Mouse (Mus musculus): ENCODE results near the gene Hdac11. TPM values are rescaled to one million over a fixed set of nuclear protein-coding genes. Genes with fewer than 3 reads are reported as not detected.

Hdac11 gene
- polyA plus RNA-seq, 1 experiment from 2014 or later: 7.2 TPM

- 34% methylated on average over 7 of the region's 7 CpGs for WGBS
- ATAC-seq (replicated peaks; ENCODE audit: low FRiP score) (no peak), DNase-seq (ENCODE audit: low spot score) (no peak)
- Histone ChIP-seq H3K36me3 (ENCODE audit: control insufficient read depth, insufficient read depth, low read length) (no peaks in the 10 kb centered on the region), H3K4me2 (no peak overlapping the region), H3K9ac (ENCODE audit: low read depth, low read length) (no peak overlapping the region), H3K27ac (ENCODE audit: low read depth, low read length) (no peak overlapping the region), H3K27me3 (replicated peaks; ENCODE audit: control insufficient read depth, insufficient read depth, low read length) (peaks cover 13% of the 10 kb centered on the region), H3K4me3 (ENCODE audit: low read depth, low read length) (no peak overlapping the region), H3K9me3 (ENCODE audit: control insufficient read depth, low read length) (0 out of 2 replicates have a peak, but pooled peaks cover 3% of the 10 kb centered on the region), H3K4me1 (replicated peaks; ENCODE audit: control insufficient read depth, insufficient read depth, low read length) (no peaks in the 10 kb centered on the region)
These were observed 31.9 kb upstream of the Hdac11 start for GRCm38 (mm10) chr6:91124286-91125227.

- no peak overlapping the region for H3K4me3 ChIP-seq (ENCODE audit: low read depth, low read length)
- H3K9ac ChIP-seq (ENCODE audit: low read depth, low read length): no peak overlapping the region
- H3K9me3 ChIP-seq (ENCODE audit: control insufficient read depth, low read length): 0 out of 2 replicates have a peak, but pooled peaks cover 3% of the 10 kb centered on the region
- no peaks in the 10 kb centered on the region for H3K4me1 ChIP-seq (replicated peaks; ENCODE audit: control insufficient read depth, insufficient read depth, low read length)
- no peak overlapping the region for H3K4me2 ChIP-seq
- DNase-seq (ENCODE audit: low spot score) (no peak), ATAC-seq (replicated peaks; ENCODE audit: low FRiP score) (no peak)
- no peak overlapping the region for H3K27ac ChIP-seq (ENCODE audit: low read depth, low read length)
- H3K27me3 ChIP-seq (replicated peaks; ENCODE audit: control insufficient read depth, insufficient read depth, low read length): peaks cover 13% of the 10 kb centered on the region
- no peaks in the 10 kb centered on the region for H3K36me3 ChIP-seq (ENCODE audit: control insufficient read depth, insufficient read depth, low read length)
- WGBS: 63% methylated on average over 2 of the region's 2 CpGs
These were observed 31.3 kb upstream of the Hdac11 start for GRCm38 (mm10) chr6:91125228-91125585.

GRCm38 (mm10) chr6:91128996-91129395 is 27.5 kb upstream of the Hdac11 start:
- WGBS: 40% methylated on average over 4 of the region's 4 CpGs
- ATAC-seq (replicated peaks; ENCODE audit: low FRiP score): no peak
- Histone ChIP-seq H3K4me1 (replicated peaks; ENCODE audit: control insufficient read depth, insufficient read depth, low read length) (peaks cover 4% of the 10 kb centered on the region; the same call in 1 of the 2 replicates), H3K27ac (ENCODE audit: low read depth, low read length) (no peak overlapping the region), H3K27me3 (replicated peaks; ENCODE audit: control insufficient read depth, insufficient read depth, low read length) (peaks cover 13% of the 10 kb centered on the region), H3K4me2 (no peak overlapping the region), H3K9ac (ENCODE audit: low read depth, low read length) (no peak overlapping the region), H3K4me3 (ENCODE audit: low read depth, low read length) (no peak overlapping the region), H3K36me3 (ENCODE audit: control insufficient read depth, insufficient read depth, low read length) (no peaks in the 10 kb centered on the region), H3K9me3 (ENCODE audit: control insufficient read depth, low read length) (no peaks in the 10 kb centered on the region)
- DNase-seq (ENCODE audit: low spot score): no peak

GRCm38 (mm10) chr6:91130856-91131255 is 25.6 kb upstream of the Hdac11 start:
- no peak for DNase-seq (ENCODE audit: low spot score)

GRCm38 (mm10) chr6:91137343-91137956 is 19.0 kb upstream of the Hdac11 start:
- Histone ChIP-seq H3K9me3 (ENCODE audit: control insufficient read depth, low read length) (no peaks in the 10 kb centered on the region), H3K36me3 (ENCODE audit: control insufficient read depth, insufficient read depth, low read length) (no peaks in the 10 kb centered on the region), H3K4me2 (no peak overlapping the region), H3K9ac (ENCODE audit: low read depth, low read length) (0 out of 2 replicates have a peak overlapping the region, but pooled peaks have one; percentile 6), H3K27me3 (replicated peaks; ENCODE audit: control insufficient read depth, insufficient read depth, low read length) (no peaks in the 10 kb centered on the region; the same call in 1 of the 2 replicates), H3K4me3 (ENCODE audit: low read depth, low read length) (no peak overlapping the region), H3K4me1 (replicated peaks; ENCODE audit: control insufficient read depth, insufficient read depth, low read length) (no peaks in the 10 kb centered on the region; the same call in 1 of the 2 replicates), H3K27ac (ENCODE audit: low read depth, low read length) (no peak overlapping the region)
- WGBS: 75% methylated on average over 10 of the region's 10 CpGs
- DNase-seq (ENCODE audit: low spot score): no peak
- ATAC-seq (replicated peaks; ENCODE audit: low FRiP score): no peak

More at GRCm38 (mm10) chr6:91130856-91131255, 25.6 kb upstream of the Hdac11 start:
- Histone ChIP-seq H3K27ac (ENCODE audit: low read depth, low read length) (no peak overlapping the region), H3K9me3 (ENCODE audit: control insufficient read depth, low read length) (no peaks in the 10 kb centered on the region), H3K9ac (ENCODE audit: low read depth, low read length) (no peak overlapping the region), H3K4me1 (replicated peaks; ENCODE audit: control insufficient read depth, insufficient read depth, low read length) (peaks cover 4% of the 10 kb centered on the region; the same call in 1 of the 2 replicates), H3K4me2 (no peak overlapping the region), H3K27me3 (replicated peaks; ENCODE audit: control insufficient read depth, insufficient read depth, low read length) (peaks cover 8% of the 10 kb centered on the region), H3K4me3 (ENCODE audit: low read depth, low read length) (no peak overlapping the region), H3K36me3 (ENCODE audit: control insufficient read depth, insufficient read depth, low read length) (no peaks in the 10 kb centered on the region)
- WGBS: 45% methylated on average over 1 of the region's 1 CpGs
- peak; percentile 77 for ATAC-seq (replicated peaks; ENCODE audit: low FRiP score)

- H3K9ac ChIP-seq (ENCODE audit: low read depth, low read length): no peak overlapping the region
- no peaks in the 10 kb centered on the region for H3K36me3 ChIP-seq (ENCODE audit: control insufficient read depth, insufficient read depth, low read length)
- H3K4me2 ChIP-seq: no peak overlapping the region
- no peaks in the 10 kb centered on the region for H3K9me3 ChIP-seq (ENCODE audit: control insufficient read depth, low read length)
- no peak overlapping the region for H3K4me3 ChIP-seq (ENCODE audit: low read depth, low read length)
- WGBS: 23% methylated on average over 4 of the region's 4 CpGs
- H3K4me1 ChIP-seq (replicated peaks; ENCODE audit: control insufficient read depth, insufficient read depth, low read length): no peaks in the 10 kb centered on the region
- no peaks in the 10 kb centered on the region; the same call in 1 of the 2 replicates for H3K27me3 ChIP-seq (replicated peaks; ENCODE audit: control insufficient read depth, insufficient read depth, low read length)
- H3K27ac ChIP-seq (ENCODE audit: low read depth, low read length): no peak overlapping the region
- ATAC-seq (replicated peaks; ENCODE audit: low FRiP score): peak; percentile 69; the same call in 1 of the 2 replicates
- DNase-seq (ENCODE audit: low spot score): peak; percentile 52
These were observed 16.6 kb upstream of the Hdac11 start for GRCm38 (mm10) chr6:91139846-91140245.

GRCm38 (mm10) chr6:91145056-91145455 is 11.4 kb upstream of the Hdac11 start:
- ATAC-seq (replicated peaks; ENCODE audit: low FRiP score) (no peak), DNase-seq (ENCODE audit: low spot score) (no peak)
- Histone ChIP-seq H3K36me3 (ENCODE audit: control insufficient read depth, insufficient read depth, low read length) (no peaks in the 10 kb centered on the region), H3K4me2 (no peak overlapping the region), H3K4me1 (replicated peaks; ENCODE audit: control insufficient read depth, insufficient read depth, low read length) (no peaks in the 10 kb centered on the region), H3K4me3 (ENCODE audit: low read depth, low read length) (no peak overlapping the region), H3K9ac (ENCODE audit: low read depth, low read length) (no peak overlapping the region), H3K27ac (ENCODE audit: low read depth, low read length) (no peak overlapping the region), H3K9me3 (ENCODE audit: control insufficient read depth, low read length) (no peaks in the 10 kb centered on the region), H3K27me3 (replicated peaks; ENCODE audit: control insufficient read depth, insufficient read depth, low read length) (peaks cover 4% of the 10 kb centered on the region)
- WGBS: 64% methylated on average over 3 of the region's 3 CpGs

- ATAC-seq (replicated peaks; ENCODE audit: low FRiP score) (no peak), DNase-seq (ENCODE audit: low spot score) (no peak)
- no peaks in the 10 kb centered on the region for H3K9me3 ChIP-seq (ENCODE audit: control insufficient read depth, low read length)
- H3K4me2 ChIP-seq: no peak overlapping the region
- H3K36me3 ChIP-seq (ENCODE audit: control insufficient read depth, insufficient read depth, low read length): no peaks in the 10 kb centered on the region
- 76% methylated on average over 5 of the region's 5 CpGs for WGBS
- no peak overlapping the region for H3K9ac ChIP-seq (ENCODE audit: low read depth, low read length)
- H3K4me3 ChIP-seq (ENCODE audit: low read depth, low read length): no peak overlapping the region
- H3K27ac ChIP-seq (ENCODE audit: low read depth, low read length): no peak overlapping the region
- H3K4me1 ChIP-seq (replicated peaks; ENCODE audit: control insufficient read depth, insufficient read depth, low read length): no peaks in the 10 kb centered on the region
- peaks cover 4% of the 10 kb centered on the region for H3K27me3 ChIP-seq (replicated peaks; ENCODE audit: control insufficient read depth, insufficient read depth, low read length)
These were observed 10.9 kb upstream of the Hdac11 start for GRCm38 (mm10) chr6:91145572-91145971.
